Mouse (Mus musculus): Measurements from ENCODE around the gene Paqr9. TPM values are rescaled to one million over a fixed set of nuclear protein-coding genes. Genes with fewer than 3 reads are reported as not detected.

Paqr9 gene
- polyA plus RNA-seq, 1 experiment from 2014 or later, result 0.16 TPM

DNA sequence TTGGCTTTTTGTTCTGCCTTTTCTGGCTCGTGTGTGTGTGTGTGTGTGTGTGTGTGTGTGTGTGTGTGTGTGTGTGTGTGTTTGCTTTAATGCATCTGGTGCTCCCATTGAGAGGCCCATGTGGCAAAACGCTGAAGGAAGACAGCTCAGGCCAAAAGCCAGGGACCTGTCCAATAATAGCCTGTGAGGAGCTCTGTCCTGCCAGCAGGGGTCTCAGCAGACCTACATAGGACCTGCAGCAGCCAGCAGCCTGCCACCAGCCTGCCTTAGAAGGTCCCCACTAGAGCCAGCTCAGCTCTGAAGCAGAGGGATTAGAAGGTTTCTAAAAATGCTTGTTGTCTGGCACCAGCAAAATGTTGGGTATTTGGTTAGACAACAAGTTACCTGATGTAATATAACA is 33.5 kb upstream of the Paqr9 start:
- Histone ChIP-seq H3K9me3 (no peaks in the 10 kb centered on the region), H3K27me3 (replicated peaks; ENCODE audit: low read depth, poor library complexity, severe bottlenecking) (no peaks in the 10 kb centered on the region), H3K4me3 (no peak overlapping the region), H3K27ac (replicated peaks) (no peak overlapping the region), H3K36me3 (replicated peaks) (no peaks in the 10 kb centered on the region), H3K4me1 (peaks cover 3% of the 10 kb centered on the region; the same call in 1 of the 2 replicates)
- peak; percentile 57 for DNase-seq (ENCODE audit: low spot score)
- WGBS, result 32% methylated on average over 2 of the region's 2 CpGs

DNA sequence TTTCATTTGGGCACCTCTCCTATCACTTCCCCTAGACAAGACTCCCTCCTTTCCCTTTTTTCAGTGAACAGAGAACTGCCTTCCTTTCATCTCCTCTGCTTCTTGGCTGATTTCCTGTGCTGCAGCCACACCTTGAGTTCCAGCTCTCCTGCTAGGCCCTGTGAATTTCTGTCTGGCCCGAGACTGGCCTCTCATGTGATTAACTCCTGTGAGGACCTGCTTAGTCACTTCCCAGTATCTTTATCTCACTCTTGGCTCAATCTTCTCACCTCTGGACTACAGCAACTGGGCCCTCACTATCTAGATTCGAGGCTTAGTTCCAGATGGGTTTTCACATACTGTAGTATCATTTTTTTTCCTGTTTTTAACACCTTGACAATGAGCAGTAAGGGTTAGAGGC is 31.8 kb upstream of the Paqr9 start:
- DNase-seq (ENCODE audit: low spot score), result no peak
- Histone ChIP-seq H3K4me1 (no peaks in the 10 kb centered on the region), H3K27ac (replicated peaks) (no peak overlapping the region), H3K9me3 (no peaks in the 10 kb centered on the region), H3K36me3 (replicated peaks) (no peaks in the 10 kb centered on the region), H3K27me3 (replicated peaks; ENCODE audit: low read depth, poor library complexity, severe bottlenecking) (no peaks in the 10 kb centered on the region), H3K4me3 (no peak overlapping the region)
- WGBS, result 54% methylated on average over 2 of the region's 2 CpGs

DNA sequence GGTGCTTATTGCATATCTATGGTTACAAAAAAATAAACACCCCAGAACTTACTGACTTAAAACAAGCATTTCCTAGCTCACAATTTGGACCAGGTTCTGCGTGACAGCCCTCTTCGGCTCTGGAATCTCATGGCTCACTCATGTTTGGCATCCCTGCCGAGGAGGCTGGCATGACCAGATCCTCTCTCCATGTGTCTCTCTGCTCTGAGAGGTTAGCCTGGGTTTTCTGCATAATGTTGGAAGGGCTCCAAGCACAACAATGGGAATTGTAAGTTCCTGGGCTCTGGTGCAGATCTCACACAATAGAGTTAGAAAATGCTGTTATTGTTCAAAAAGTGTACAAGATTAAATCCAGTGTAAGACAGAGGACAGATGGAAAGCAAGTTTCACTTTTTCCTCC is 28.3 kb upstream of the Paqr9 start:
- 81% methylated on average over 3 of the region's 3 CpGs for WGBS
- Histone ChIP-seq H3K27me3 (replicated peaks; ENCODE audit: low read depth, poor library complexity, severe bottlenecking) (no peaks in the 10 kb centered on the region), H3K27ac (replicated peaks) (no peak overlapping the region), H3K9me3 (no peaks in the 10 kb centered on the region), H3K4me3 (no peak overlapping the region), H3K36me3 (replicated peaks) (no peaks in the 10 kb centered on the region), H3K4me1 (no peaks in the 10 kb centered on the region)
- no peak for DNase-seq (ENCODE audit: low spot score)

DNA sequence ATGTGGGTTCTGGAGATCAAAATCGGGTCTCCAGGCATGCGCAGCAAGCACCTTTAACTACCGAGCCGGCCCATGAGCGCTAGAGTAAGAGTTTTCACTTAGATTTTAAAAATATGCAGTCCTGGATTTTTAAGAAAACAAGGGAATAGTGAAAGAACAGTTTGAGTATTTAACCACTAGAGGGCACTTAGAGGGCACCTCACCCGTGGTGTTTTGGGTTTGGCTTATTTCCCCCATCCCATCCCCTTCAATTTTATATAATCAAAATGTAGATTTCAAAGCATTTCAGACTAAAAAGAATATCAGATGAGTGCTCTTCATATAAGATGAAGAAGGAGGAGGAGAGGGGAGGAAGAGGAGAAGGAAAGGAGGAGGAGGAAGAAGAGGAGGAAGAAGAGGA is 25.6 kb upstream of the Paqr9 start:
- WGBS, result 48% methylated on average over 6 of the region's 6 CpGs
- DNase-seq (ENCODE audit: low spot score), result no peak
- no peaks in the 10 kb centered on the region for H3K36me3 ChIP-seq (replicated peaks)

DNA sequence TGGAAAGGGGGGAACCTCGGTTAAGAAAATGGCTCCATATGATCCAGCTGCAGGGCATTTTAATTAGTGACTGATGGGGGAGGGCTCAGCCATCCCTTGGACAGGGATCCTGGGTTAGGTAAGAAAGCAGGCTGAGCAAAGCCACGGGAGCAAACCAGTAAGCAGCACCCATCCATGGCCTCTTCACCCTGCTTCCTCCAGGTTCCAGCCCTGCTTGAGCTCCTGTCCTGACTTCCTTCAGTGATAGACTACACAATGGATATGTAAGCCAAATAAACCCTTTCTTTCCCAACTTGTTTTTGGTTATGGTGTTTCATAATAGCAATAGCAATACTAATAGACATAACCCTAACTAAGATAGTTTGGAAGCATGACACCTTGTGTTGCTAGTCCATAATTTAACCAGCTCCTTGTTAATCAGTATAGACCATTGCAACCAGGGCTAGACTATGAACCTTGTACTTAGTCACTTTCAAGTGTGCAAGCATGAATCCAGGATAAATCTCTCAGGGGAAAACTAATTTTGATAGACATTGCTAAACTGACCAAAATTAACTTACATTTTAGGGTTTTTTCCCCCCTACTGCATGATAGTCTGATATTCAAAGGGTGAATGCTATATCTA is 20.2 kb upstream of the Paqr9 start:
- WGBS, result 70% methylated on average over 2 of the region's 2 CpGs
- no peak overlapping the region for H3K4me3 ChIP-seq

More for the DNA sequence above, 25.6 kb upstream of the Paqr9 start:
- no peak overlapping the region for H3K4me3 ChIP-seq
- no peak overlapping the region for H3K27ac ChIP-seq (replicated peaks)
- no peaks in the 10 kb centered on the region for H3K27me3 ChIP-seq (replicated peaks; ENCODE audit: low read depth, poor library complexity, severe bottlenecking)
- H3K9me3 ChIP-seq, result no peaks in the 10 kb centered on the region
- no peaks in the 10 kb centered on the region for H3K4me1 ChIP-seq

DNA sequence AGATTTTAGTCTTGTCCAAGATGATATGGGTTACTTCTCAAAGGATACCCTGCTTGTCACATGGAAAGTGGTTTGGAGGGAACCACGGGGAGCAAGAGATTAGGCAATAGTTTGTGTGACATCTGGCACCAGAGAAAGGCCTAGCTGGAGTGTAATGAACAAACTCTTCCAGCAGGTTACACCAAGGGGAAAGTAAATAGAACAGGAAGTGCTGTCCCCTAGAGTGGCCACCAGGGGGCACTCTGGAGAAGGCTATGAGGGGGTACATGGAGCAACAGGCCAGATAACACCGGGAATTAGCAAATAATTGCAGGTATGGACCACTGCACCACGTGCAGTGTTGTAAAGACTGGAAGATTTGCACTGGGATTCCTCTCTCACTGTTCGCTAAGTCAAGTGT is 19.0 kb upstream of the Paqr9 start:
- Histone ChIP-seq H3K9me3 (no peaks in the 10 kb centered on the region), H3K27me3 (replicated peaks; ENCODE audit: low read depth, poor library complexity, severe bottlenecking) (no peaks in the 10 kb centered on the region), H3K27ac (replicated peaks) (no peak overlapping the region), H3K4me1 (no peaks in the 10 kb centered on the region; the same call in 1 of the 2 replicates), H3K4me3 (no peak overlapping the region), H3K36me3 (replicated peaks) (no peaks in the 10 kb centered on the region)
- WGBS, result 57% methylated on average over 4 of the region's 4 CpGs
- DNase-seq (ENCODE audit: low spot score), result peak; percentile 59

More for the DNA sequence above, 20.2 kb upstream of the Paqr9 start:
- no peak overlapping the region for H3K27ac ChIP-seq (replicated peaks)
- no peaks in the 10 kb centered on the region for H3K9me3 ChIP-seq
- H3K36me3 ChIP-seq (replicated peaks), result no peaks in the 10 kb centered on the region
- no peak for DNase-seq (ENCODE audit: low spot score)
- no peaks in the 10 kb centered on the region for H3K27me3 ChIP-seq (replicated peaks; ENCODE audit: low read depth, poor library complexity, severe bottlenecking)
- H3K4me1 ChIP-seq, result no peaks in the 10 kb centered on the region; the same call in 1 of the 2 replicates

DNA sequence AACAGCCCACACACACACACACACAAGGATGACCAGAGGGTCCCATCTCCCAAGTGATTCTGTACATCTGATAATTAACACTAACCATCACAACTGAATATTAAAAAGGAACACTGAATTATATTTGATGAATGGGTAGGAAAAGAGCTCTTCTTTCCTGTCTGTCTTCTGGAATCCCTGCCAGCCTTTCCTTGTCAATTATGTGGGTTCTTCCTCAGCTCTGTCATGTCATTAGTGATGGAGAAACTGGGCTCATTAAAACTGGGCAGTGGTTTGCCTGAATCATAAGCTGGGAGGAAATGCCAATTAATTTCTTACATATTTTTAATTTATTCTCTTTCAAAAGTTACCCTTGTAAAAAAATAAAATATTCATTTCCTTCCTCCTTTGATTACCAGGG is 18.2 kb upstream of the Paqr9 start:
- no peak overlapping the region for H3K27ac ChIP-seq (replicated peaks)
- H3K27me3 ChIP-seq (replicated peaks; ENCODE audit: low read depth, poor library complexity, severe bottlenecking), result no peaks in the 10 kb centered on the region
- H3K4me3 ChIP-seq, result no peak overlapping the region
- no peaks in the 10 kb centered on the region for H3K36me3 ChIP-seq (replicated peaks)
- no peaks in the 10 kb centered on the region for H3K9me3 ChIP-seq
- no peak for DNase-seq (ENCODE audit: low spot score)
- no peaks in the 10 kb centered on the region; the same call in 1 of the 2 replicates for H3K4me1 ChIP-seq

DNA sequence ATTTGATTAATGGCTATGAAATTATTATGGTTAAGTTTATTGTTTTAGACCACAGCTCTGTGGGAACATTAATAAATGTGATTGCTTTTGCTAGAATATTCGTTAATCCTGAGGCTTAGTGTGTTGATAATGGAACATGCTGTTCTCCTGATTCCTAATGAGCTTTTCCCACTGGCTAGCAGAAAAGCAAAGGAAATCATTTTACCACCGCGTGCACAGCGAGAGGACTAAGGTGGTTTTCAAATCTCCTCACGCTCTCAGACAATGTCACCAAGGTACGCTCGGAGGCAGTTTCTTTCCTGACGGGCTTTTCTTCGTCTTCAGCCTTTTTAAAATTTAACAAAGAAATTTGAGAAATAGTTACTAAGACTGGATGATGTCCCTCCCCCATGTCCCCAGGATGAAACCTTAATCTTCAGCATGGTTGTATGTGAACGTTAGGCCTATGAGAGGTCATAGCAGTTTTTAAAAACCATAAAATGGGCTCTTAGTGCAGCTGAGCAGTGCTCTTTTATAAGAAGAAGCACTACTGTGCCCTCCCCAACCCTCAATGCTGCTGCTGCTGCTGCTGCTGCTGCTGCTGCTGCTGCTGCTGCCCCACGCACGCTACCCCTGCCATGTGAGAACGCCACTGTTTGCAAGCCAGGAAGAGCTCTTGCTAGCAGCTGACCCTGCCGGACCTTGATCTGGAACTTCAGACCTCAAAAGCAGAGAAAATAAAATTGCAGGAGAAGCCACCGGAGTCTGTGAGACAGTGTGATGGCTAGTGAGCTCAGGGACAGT is 17.6 kb upstream of the Paqr9 start:
- 78% methylated on average over 15 of the region's 15 CpGs for WGBS

DNA sequence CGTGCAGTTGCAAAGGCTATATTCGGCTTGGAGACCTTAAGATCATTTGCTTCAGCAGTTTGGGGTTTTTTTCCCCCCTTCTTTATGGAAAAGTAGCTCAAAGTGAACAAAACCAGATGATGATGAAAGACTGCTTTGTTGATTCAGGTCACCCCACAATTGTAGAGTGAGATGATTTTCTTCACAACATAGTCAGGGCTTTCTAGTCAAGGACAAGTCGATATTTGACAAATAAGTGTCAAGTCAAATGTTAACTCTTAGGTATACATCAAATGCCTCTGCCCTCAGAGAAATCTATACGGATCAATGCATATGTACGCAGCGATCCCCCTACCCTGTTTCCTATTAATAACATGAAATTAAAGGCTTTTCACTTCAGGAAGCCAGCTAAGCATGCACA is 17.0 kb upstream of the Paqr9 start:
- H3K27me3 ChIP-seq (replicated peaks; ENCODE audit: low read depth, poor library complexity, severe bottlenecking), result no peaks in the 10 kb centered on the region
- no peaks in the 10 kb centered on the region for H3K36me3 ChIP-seq (replicated peaks)
- no peaks in the 10 kb centered on the region for H3K9me3 ChIP-seq
- WGBS, result 83% methylated on average over 6 of the region's 6 CpGs
- no peak overlapping the region for H3K27ac ChIP-seq (replicated peaks)
- H3K4me1 ChIP-seq, result no peaks in the 10 kb centered on the region; the same call in 1 of the 2 replicates
- no peak for DNase-seq (ENCODE audit: low spot score)
- no peak overlapping the region for H3K4me3 ChIP-seq

More for the DNA sequence above, 17.6 kb upstream of the Paqr9 start:
- Histone ChIP-seq H3K27me3 (replicated peaks; ENCODE audit: low read depth, poor library complexity, severe bottlenecking) (no peaks in the 10 kb centered on the region), H3K4me3 (no peak overlapping the region), H3K9me3 (no peaks in the 10 kb centered on the region), H3K36me3 (replicated peaks) (no peaks in the 10 kb centered on the region), H3K4me1 (no peaks in the 10 kb centered on the region; the same call in 1 of the 2 replicates), H3K27ac (replicated peaks) (no peak overlapping the region)
- no peak for DNase-seq (ENCODE audit: low spot score)

DNA sequence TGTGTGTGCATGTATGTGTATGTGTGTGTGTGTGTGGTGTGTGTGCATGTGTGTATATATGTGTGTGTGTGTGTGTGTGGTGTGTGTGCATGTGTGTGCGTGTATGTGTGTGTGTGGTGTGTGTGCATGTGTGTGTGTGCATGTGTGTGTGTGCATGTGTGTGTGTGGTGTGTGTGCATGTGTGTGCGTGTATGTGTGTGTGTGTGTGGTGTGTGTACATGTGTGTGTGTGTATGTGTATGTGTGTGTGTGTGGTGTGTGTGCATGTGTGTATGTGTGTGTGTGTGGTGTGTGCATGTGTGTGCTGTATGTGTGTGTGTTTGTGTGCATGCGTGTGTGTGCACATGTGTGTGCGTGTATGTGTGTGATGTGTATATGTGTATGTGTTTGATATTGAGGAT is 14.9 kb upstream of the Paqr9 start:
- H3K27ac ChIP-seq (replicated peaks), result no peak overlapping the region
- 0 out of 2 replicates have a peak, but pooled peaks cover 1% of the 10 kb centered on the region for H3K27me3 ChIP-seq (replicated peaks; ENCODE audit: low read depth, poor library complexity, severe bottlenecking)
- no peak overlapping the region for H3K4me3 ChIP-seq
- no peaks in the 10 kb centered on the region for H3K9me3 ChIP-seq
- no peaks in the 10 kb centered on the region; the same call in 1 of the 2 replicates for H3K4me1 ChIP-seq
- 91% methylated on average over 4 of the region's 4 CpGs for WGBS
- DNase-seq (ENCODE audit: low spot score), result no peak
- H3K36me3 ChIP-seq (replicated peaks), result no peaks in the 10 kb centered on the region

DNA sequence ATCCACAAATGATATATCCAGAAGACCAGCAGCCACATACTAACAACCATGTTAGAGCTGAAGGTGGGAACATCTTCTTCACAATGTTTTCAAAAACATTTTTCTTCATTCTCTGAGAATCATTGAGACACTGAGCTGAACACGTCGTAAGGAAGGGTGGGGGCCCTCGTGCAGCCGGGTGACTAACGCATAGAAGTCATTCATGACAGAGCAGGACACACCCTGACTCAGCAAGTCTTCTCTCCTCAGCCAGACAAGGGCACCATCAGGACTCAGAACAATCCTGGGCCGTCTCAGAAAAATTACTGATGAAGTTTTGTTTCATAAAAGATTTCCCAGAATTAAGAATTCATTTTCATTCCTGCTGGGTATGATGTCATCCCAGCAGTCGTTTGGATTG is 12.8 kb upstream of the Paqr9 start:
- no peak overlapping the region for H3K4me3 ChIP-seq
- no peak for DNase-seq (ENCODE audit: low spot score)
- no peaks in the 10 kb centered on the region; the same call in 1 of the 2 replicates for H3K4me1 ChIP-seq
- no peaks in the 10 kb centered on the region for H3K9me3 ChIP-seq
- H3K27ac ChIP-seq (replicated peaks), result no peak overlapping the region
- 74% methylated on average over 7 of the region's 7 CpGs for WGBS
- 0 out of 2 replicates have a peak, but pooled peaks cover 9% of the 10 kb centered on the region for H3K27me3 ChIP-seq (replicated peaks; ENCODE audit: low read depth, poor library complexity, severe bottlenecking)
- no peaks in the 10 kb centered on the region for H3K36me3 ChIP-seq (replicated peaks)

DNA sequence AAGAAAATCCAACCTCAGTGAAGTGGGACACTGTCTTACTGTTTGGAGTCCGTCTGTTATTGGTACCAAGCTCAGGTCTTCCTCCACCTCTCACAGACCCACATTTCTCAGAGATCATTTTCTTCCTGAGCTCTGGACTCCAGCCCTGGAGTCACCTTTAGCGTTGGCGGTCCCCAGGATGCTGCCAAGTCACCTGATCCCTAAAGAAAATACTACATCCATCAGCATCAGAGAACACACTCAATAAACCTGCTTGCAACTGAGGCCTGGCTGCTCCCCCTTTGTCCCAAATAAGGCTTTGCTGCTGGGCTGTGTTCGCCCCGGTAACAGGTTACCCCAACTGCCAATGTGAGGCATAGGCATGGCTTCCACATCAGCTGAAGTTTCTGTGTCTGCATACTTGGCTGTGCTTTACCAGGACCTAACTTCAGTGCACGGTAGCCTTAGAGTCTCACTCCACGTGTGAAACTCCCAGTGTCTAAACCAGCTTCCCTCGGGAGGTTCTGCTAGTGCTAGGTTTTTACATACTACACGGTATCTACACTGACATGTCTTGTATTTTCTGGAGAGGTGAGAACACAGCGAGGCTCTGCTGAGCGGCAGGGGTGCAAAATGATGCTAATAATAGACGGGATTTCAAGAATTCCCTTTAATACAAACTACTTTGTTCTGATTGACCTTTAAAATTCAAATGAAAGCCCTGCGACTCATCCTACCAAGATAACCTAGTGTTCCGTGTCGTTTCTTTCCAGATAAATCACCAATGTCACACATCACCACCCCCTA is 9.6 kb upstream of the Paqr9 start:
- H3K4me3 ChIP-seq, result no peak overlapping the region
- no peak for DNase-seq (ENCODE audit: low spot score)
- no peak overlapping the region for H3K27ac ChIP-seq (replicated peaks)
- peaks cover 23% of the 10 kb centered on the region; the same call in 1 of the 2 replicates for H3K27me3 ChIP-seq (replicated peaks; ENCODE audit: low read depth, poor library complexity, severe bottlenecking)
- 0 out of 2 replicates have a peak, but pooled peaks cover 4% of the 10 kb centered on the region for H3K4me1 ChIP-seq
- 82% methylated on average over 15 of the region's 15 CpGs for WGBS
- H3K36me3 ChIP-seq (replicated peaks), result no peaks in the 10 kb centered on the region
- no peaks in the 10 kb centered on the region for H3K9me3 ChIP-seq

Data from embryonic facial prominence, embryonic 10.5 days (tissue).